Mouse (Mus musculus) adipocyte (in vitro differentiated cells): Measurements from ENCODE around the gene Znhit1.
A peak's percentile ranks its signal among the peaks of the same experiment; 100 is the strongest.

Source experiments
- DNase-seq: peaks from one replicate; pipeline ENCODE4 v3.0.0-alpha.2; 2016; ENCODE audit warnings: low spot score

The Znhit1 gene

GRCm38 (mm10) chr5:136986695-136987137 lies 1.1 kb downstream of the Znhit1 start, which contains the start of gene Plod3:
TSS of gene Plod3 (plus strand) at chr5:136987019.
- DNase-seq, result peak; percentile 100

DNA sequence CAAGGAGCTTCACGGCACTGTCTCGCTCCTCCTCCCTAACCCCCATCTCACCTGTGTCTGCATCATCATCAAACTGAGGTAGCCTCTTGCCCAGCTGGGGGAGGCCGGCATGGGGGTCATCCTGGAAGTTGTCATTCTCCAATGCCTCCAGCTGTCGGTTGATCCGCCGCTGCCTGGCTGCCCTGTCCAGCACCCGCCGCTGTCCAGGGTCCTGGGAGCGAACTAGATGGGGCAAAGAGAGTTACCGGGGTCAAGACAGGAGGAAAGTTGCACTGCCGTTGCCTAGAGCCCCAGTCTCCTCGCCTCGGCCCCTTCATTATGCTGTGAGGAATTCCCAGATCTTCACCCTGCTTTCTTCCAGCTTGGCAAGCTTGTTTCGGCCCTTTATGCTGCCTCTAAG lies 3.0 kb downstream of the Znhit1 start:
- no peak for DNase-seq

DNA sequence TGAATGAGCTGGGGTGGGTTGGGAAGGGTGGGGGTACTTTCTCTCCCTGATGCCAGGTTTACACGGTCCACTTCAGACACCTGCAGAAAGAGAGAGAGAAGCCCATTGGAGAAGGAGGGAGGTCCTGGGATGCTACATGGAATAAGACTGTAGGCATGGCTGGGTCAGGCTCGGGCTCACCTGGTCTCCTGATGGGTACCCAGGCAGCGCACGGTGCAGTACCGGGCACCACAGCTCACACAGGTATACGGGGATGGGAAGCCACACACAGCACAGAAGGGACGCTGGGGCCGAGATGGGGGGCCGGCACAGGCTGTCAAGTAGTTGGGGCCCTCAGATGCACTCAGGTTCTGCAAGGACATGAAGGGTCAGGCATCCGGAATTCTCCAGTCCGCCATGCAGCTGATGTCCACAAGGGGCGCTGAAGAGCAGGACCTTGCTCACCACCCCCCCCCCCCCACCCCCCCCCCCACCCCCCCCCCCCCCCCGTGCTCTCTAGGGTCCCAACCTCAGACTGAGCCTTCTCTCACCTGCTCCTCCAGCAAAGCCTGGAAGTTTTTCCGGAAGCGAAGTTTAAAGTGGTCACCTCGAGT lies 5.4 kb downstream of the Znhit1 start:
- no peak for DNase-seq

GRCm38 (mm10) chr5:136980974-136981373 lies 6.8 kb downstream of the Znhit1 start:
- no peak for DNase-seq

DNA sequence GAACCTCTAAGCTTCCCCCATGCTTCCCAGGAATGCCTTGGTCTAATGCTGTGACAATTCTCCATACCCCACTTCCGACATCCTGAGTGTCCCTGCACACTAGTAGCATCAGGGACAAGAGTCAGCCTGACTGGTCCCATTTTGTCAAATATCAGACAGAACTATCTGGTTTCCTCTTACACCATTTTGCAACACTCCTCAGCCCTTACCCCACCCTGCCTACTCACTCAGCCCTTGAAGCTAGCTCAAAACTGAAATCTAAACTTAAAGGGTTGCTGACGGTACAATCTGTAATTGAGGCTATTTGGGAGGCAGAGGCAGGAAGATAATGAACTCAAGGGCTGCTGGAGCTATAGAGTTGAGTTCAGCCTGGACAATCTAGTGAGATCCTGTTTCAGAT lies 8.1 kb downstream of the Znhit1 start:
- DNase-seq, result no peak

DNA sequence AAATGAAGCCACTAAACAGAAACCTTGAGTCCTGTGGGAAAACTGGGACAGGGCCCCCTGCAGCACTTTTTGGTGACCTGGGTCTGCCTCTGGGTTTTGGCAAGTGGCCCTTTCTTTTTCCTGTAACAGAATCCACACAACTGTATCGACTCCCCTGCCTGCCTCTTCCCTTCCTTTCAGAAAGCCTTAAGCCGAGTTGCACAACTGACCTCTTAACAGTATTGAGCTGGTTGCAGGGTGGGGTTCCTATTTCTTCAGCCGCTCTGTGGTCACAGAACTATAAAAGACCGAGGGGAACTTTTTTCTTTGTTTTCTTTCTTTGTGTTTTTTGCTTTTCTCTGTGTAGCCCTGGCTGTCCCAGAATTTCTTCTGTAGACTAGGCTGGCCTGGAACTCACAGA lies 10.1 kb downstream of the Znhit1 start:
- peak; percentile 66 for DNase-seq

DNA sequence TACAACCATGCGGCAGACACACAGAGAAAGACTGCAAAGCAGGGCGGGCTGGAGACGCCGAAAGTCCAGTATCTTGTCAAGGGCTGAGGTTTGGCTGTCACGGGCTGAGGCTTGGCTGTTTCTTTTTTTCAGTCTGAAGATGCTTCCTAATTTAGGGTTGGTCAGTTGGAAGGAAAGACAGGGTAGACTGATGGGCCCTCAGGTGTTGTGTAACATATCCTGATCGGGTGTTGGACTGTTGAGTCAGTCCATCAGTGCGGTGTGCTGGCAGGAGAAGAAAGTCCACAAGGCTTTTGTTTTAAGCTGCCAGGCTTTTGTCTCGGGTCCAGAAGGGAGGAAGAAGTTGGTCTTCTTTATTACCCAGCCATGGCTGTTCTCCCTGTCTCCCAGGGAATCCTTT lies 14.2 kb downstream of the Znhit1 start:
- DNase-seq, result no peak

DNA sequence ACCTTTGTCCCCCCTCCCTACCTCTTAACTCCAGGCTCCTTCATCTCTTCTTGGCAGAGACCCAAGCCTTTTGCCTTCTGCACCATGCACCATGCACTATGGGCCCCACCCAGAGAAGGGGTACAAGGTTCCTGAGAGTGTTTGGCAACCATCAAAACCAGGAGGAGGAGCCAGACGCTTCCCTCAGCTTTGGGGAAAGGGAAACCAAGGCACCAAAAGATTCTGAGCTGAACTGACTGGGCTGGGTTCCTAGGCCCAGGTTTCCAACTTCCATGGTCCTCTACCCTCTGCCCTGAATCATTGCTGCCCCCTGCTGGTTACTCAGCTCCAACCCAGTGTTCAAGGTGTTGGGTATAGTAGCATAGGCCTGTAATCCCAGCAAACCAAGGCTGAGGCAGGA lies 17.1 kb downstream of the Znhit1 start:
- peak; percentile 93 for DNase-seq

DNA sequence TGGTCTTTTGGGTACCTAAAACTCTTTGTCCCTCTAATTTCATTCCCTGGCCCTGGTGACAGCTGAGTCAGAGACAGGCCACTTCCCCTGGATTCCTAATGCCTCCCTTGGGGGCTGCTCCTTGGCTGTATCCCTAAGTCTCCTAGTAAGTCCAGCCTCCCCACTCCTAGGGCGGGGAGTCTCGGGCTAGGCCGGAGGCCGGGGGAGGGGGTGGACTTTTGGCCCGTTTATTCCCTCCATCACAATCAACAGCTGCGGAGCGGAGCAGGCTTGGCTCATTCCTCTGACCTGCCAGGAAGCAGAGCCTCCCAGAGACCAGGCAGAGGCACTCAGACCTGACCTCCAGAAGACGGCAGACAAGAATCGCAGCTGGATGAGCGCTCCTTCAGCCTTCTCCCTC lies 20.2 kb downstream of the Znhit1 start:
- DNase-seq, result peak; percentile 99

GRCm38 (mm10) chr5:136966861-136967455 lies 20.9 kb downstream of the Znhit1 start:
- DNase-seq, result no peak

- peak; percentile 92 for DNase-seq
These were observed 21.5 kb downstream of the Znhit1 start, which contains the start of gene Cldn15 for GRCm38 (mm10) chr5:136966331-136966730. TSS of gene Cldn15 (plus strand) at chr5:136966616.

GRCm38 (mm10) chr5:136965686-136966085 lies 22.1 kb downstream of the Znhit1 start:
- DNase-seq, result no peak

DNA sequence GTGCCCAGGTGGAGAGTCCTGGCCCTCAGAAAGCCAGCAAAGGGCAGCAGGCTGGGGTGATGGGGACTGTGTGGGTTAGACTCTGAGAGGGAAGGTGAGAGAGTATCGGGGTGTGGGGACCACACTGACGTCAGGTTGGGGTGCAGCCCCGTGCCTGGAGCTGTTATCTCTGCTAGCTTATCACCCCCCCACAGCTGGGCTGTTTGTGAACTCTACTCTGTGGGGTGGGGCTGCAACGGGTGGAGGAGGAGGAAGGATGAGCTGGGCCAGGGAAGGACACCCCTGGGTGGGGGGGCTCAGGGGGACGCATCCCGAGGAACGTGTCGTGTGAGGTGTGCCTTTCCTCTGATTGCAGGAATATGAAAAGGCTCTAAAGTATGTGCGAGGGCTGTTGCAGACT lies 22.6 kb downstream of the Znhit1 start:
- DNase-seq, result no peak

GRCm38 (mm10) chr5:136962966-136963540 lies 24.8 kb downstream of the Znhit1 start:
- no peak for DNase-seq

GRCm38 (mm10) chr5:136962501-136962900 lies 25.3 kb downstream of the Znhit1 start:
- DNase-seq, result peak; percentile 91

DNA sequence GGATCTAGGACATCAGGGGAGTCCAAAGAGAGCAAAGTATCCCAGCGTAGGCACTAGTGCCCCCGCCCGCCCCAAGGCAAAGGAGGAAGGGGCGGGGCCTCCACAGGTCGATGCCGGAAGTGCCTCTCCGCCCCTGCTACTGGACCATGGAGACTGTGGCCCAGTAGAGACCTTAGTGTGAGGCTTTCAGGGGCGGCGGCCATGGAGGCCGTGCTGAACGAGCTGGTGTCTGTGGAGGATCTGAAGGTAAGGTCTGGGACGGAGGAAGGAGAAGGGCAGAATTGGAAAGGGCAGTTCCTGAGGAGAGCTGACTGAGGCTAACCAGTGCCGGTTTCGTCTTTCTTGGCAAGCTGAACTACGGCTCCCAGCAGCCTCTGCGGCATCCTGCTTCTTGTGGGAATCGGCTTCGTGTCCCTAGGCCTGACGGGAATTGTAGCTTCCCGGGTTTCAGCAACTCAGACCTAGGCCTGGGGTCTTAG lies 25.8 kb downstream of the Znhit1 start:
- DNase-seq, result peak; percentile 97

- DNase-seq, result no peak
These were observed 26.4 kb downstream of the Znhit1 start for GRCm38 (mm10) chr5:136961334-136961982.

DNA sequence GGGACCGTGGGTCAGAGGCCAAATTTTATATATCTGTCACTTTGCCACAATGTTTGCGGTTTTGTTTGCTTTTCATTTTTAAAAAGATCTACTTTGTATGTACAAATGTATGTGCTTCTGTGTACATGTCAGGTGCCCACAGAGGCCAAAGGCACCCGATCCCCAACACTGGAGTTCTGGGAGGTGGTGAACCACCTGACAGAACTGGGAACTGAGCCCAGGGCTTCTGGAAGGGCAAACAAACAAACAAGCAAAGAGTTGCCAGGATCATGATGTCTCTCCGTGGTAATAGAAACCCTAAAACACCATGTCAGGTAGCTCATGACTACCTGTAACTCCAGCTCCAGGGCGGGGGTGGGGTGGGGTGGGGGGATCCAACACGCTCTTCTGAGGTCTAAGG lies 27.8 kb downstream of the Znhit1 start:
- peak; percentile 51 for DNase-seq

- DNase-seq, result no peak
These were observed 28.7 kb downstream of the Znhit1 start for GRCm38 (mm10) chr5:136958991-136959605.

DNA sequence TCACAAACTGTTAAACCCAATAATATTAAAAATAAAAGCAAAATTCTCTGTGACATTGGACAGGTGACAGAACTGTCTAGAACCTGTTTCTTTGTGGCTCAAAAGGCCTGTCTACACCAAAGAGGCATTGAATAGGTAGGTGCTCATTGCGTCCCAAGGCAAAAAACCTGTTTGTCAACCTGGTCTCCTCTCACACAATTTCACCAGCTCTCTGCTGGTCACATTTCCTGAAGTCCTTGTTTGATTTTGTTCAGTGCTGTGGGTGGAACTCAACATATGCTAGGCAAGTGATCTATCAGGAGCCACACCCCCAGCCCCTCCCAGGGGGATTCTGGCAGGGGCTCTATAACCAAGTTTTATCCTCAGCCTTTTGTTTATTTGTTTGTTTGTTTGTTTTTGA lies 30.6 kb downstream of the Znhit1 start:
- DNase-seq, result no peak

GRCm38 (mm10) chr5:136955622-136956021 lies 32.2 kb downstream of the Znhit1 start:
- no peak for DNase-seq

DNA sequence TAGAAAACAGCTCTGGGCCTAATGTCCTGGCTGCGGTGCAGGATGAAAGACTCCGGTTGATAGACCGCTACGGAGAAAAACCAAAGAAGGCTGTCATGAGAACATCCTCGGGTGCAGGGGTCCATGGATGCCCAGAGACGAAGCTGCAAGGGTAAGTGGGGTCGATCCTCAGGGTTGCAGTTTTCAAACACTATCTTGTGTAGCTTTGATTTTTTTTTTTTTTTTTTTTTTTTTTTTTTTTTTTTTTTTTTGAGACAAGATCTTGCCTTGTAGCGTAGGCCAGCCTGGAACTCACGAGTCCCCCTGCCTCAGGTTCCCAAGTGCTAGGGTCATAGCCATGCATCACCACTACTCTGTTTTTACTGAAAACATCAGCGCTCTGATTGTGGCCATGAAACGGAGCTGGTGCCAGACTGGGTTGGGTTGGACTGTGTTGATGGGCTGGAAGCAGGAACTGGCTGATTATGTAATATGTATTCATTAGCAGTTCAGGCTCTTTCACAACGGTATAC lies 34.3 kb downstream of the Znhit1 start:
- DNase-seq, result peak; percentile 89
